Mouse (Mus musculus) liver, embryonic 15.5 days (tissue): Measurements from ENCODE around the gene Rbbp6. TPM values are rescaled to one million over a fixed set of nuclear protein-coding genes. Genes with fewer than 3 reads are reported as not detected.
A peak's percentile ranks its signal among the peaks of the same experiment; 100 is the strongest.

ENCODE experiments used
- ATAC-seq: fragments of 200-750 bp; cut with Nextera tagmentation; 2 replicates; pipeline ENCODE4 v1.8.0; 2017; ENCODE audit warnings: moderate number of reproducible peaks, mild to moderate bottlenecking, moderate library complexity; ENCODE audit not compliant: insufficient read depth
- H3K27ac ChIP-seq: fragments of 300-500 bp; sonication (generic); replicated peaks from 2 replicates; pipeline ENCODE4 v1.5.1; 2015; ENCODE audit warnings: mild to moderate bottlenecking, inconsistent platforms
- H3K27me3 ChIP-seq: fragments of 300-500 bp; sonication (generic); 2 replicates; pipeline ENCODE4 v1.6.1; 2015; ENCODE audit warnings: mild to moderate bottlenecking, inconsistent platforms
- H3K36me3 ChIP-seq: fragments of 300-500 bp; sonication (generic); replicated peaks from 2 replicates; pipeline ENCODE4 v1.6.1; 2015; ENCODE audit warnings: moderate library complexity, mild to moderate bottlenecking, inconsistent platforms
- H3K4me1 ChIP-seq: fragments of 300-500 bp; sonication (generic); replicated peaks from 2 replicates; pipeline ENCODE4 v1.6.1; 2015; ENCODE audit warnings: inconsistent platforms
- H3K4me2 ChIP-seq: fragments of 300-500 bp; sonication (generic); 2 replicates; pipeline ENCODE4 v1.6.1; 2015; ENCODE audit warnings: moderate library complexity, mild to moderate bottlenecking, inconsistent platforms
- H3K4me3 ChIP-seq: fragments of 300-500 bp; sonication (generic); replicated peaks from 2 replicates; pipeline ENCODE4 v1.5.1; 2015; ENCODE audit warnings: mild to moderate bottlenecking, inconsistent platforms
- H3K9ac ChIP-seq: fragments of 300-500 bp; sonication (generic); 2 replicates; pipeline ENCODE4 v1.6.1; 2015; ENCODE audit warnings: moderate library complexity, mild to moderate bottlenecking, inconsistent platforms
- H3K9me3 ChIP-seq: fragments of 300-500 bp; sonication (generic); replicated peaks from 2 replicates; pipeline ENCODE4 v1.6.1; 2016; ENCODE audit warnings: inconsistent platforms
- WGBS: fragments of 180-500 bp; shearing (Covaris S2); methylation state at CpG from one replicate; pipeline ENCODE4 v1.1.7; 2015; ENCODE audit warnings: mixed read lengths; ENCODE audit not compliant: insufficient replicate concordance; 5-methylcytosine and 5-hydroxymethylcytosine counted together
- polyA plus RNA-seq: library from polyadenylated mRNA; unstranded; fragments of >200 nt; fragmentation: Nextera tagmentation; extraction: Ambion mirVana; gene quantifications from 2 replicates; pipeline ENCODE4 v1.2.1, GENCODE M21; 2015

The Rbbp6 gene
- polyA plus RNA-seq, 1 experiment from 2014 or later: 7.7 TPM

- Histone ChIP-seq H3K4me1 (no peaks in the 10 kb centered on the region), H3K27me3 (no peaks in the 10 kb centered on the region), H3K36me3 (no peaks in the 10 kb centered on the region), H3K4me3 (no peak overlapping the region), H3K9me3 (no peaks in the 10 kb centered on the region), H3K27ac (no peak overlapping the region), H3K4me2 (no peak overlapping the region), H3K9ac (no peak overlapping the region)
- 64% methylated on average over 5 of the region's 5 CpGs for WGBS
- ATAC-seq: no peak
Observed at GRCm38 (mm10) chr7:123013466-123013865, 48.0 kb downstream of the Rbbp6 start.

- H3K4me3 ChIP-seq: no peak overlapping the region
- H3K27ac ChIP-seq: no peak overlapping the region
- no peaks in the 10 kb centered on the region for H3K4me1 ChIP-seq
- 59% methylated on average over 7 of the region's 7 CpGs for WGBS
- no peak overlapping the region for H3K4me2 ChIP-seq
- no peaks in the 10 kb centered on the region for H3K36me3 ChIP-seq
- H3K27me3 ChIP-seq: no peaks in the 10 kb centered on the region
- no peaks in the 10 kb centered on the region for H3K9me3 ChIP-seq
- no peak for ATAC-seq
- no peak overlapping the region for H3K9ac ChIP-seq
Observed at GRCm38 (mm10) chr7:123014729-123015128, 49.2 kb downstream of the Rbbp6 start.

- Histone ChIP-seq H3K4me2 (no peak overlapping the region), H3K4me3 (no peak overlapping the region), H3K27ac (no peak overlapping the region), H3K4me1 (no peaks in the 10 kb centered on the region), H3K9ac (no peak overlapping the region), H3K27me3 (no peaks in the 10 kb centered on the region), H3K9me3 (no peaks in the 10 kb centered on the region), H3K36me3 (no peaks in the 10 kb centered on the region)
- no peak for ATAC-seq
- 21% methylated on average over 3 of the region's 3 CpGs for WGBS
Observed at GRCm38 (mm10) chr7:123017627-123018026, 52.1 kb downstream of the Rbbp6 start.

- no peak for ATAC-seq
Observed at GRCm38 (mm10) chr7:123025123-123025522, 59.6 kb downstream of the Rbbp6 start.

GRCm38 (mm10) chr7:123030295-123030694 is 64.8 kb downstream of the Rbbp6 start:
- ATAC-seq: no peak
- 0 out of 2 replicates have a peak overlapping the region, but pooled peaks have one; percentile 2 for H3K4me3 ChIP-seq
- WGBS: 24% methylated on average over 13 of the region's 13 CpGs

More at GRCm38 (mm10) chr7:123025123-123025522, 59.6 kb downstream of the Rbbp6 start:
- Histone ChIP-seq H3K4me2 (no peak overlapping the region), H3K4me3 (no peak overlapping the region), H3K4me1 (no peaks in the 10 kb centered on the region), H3K27me3 (peaks cover 8% of the 10 kb centered on the region; the same call in 1 of the 2 replicates), H3K27ac (no peak overlapping the region), H3K9me3 (no peaks in the 10 kb centered on the region), H3K9ac (no peak overlapping the region), H3K36me3 (no peaks in the 10 kb centered on the region)
- 55% methylated on average over 9 of the region's 9 CpGs for WGBS

GRCm38 (mm10) chr7:123030709-123031181 is 65.3 kb downstream of the Rbbp6 start:
- Histone ChIP-seq H3K4me2 (peak overlapping the region; percentile 53), H3K27ac (no peak overlapping the region), H3K9me3 (no peaks in the 10 kb centered on the region), H3K4me3 (0 out of 2 replicates have a peak overlapping the region, but pooled peaks have one; percentile 2), H3K36me3 (no peaks in the 10 kb centered on the region), H3K4me1 (no peaks in the 10 kb centered on the region), H3K27me3 (peaks cover 17% of the 10 kb centered on the region), H3K9ac (no peak overlapping the region)
- 3% methylated on average over 21 of the region's 21 CpGs for WGBS
- no peak for ATAC-seq

More at GRCm38 (mm10) chr7:123030295-123030694, 64.8 kb downstream of the Rbbp6 start:
- no peak overlapping the region for H3K27ac ChIP-seq
- no peaks in the 10 kb centered on the region for H3K4me1 ChIP-seq
- H3K9ac ChIP-seq: no peak overlapping the region
- H3K36me3 ChIP-seq: no peaks in the 10 kb centered on the region
- H3K9me3 ChIP-seq: no peaks in the 10 kb centered on the region
- peaks cover 17% of the 10 kb centered on the region for H3K27me3 ChIP-seq
- peak overlapping the region; percentile 53 for H3K4me2 ChIP-seq

GRCm38 (mm10) chr7:123031211-123031743 is 65.8 kb downstream of the Rbbp6 start:
- no peak overlapping the region for H3K4me3 ChIP-seq
- no peaks in the 10 kb centered on the region for H3K36me3 ChIP-seq
- 13% methylated on average over 12 of the region's 12 CpGs for WGBS
- no peaks in the 10 kb centered on the region for H3K4me1 ChIP-seq
- no peak for ATAC-seq
- H3K4me2 ChIP-seq: peak overlapping the region; percentile 53
- H3K27me3 ChIP-seq: peaks cover 17% of the 10 kb centered on the region
- no peak overlapping the region for H3K27ac ChIP-seq
- no peaks in the 10 kb centered on the region for H3K9me3 ChIP-seq
- no peak overlapping the region for H3K9ac ChIP-seq

- H3K9me3 ChIP-seq: no peaks in the 10 kb centered on the region
- no peaks in the 10 kb centered on the region for H3K4me1 ChIP-seq
- no peaks in the 10 kb centered on the region for H3K36me3 ChIP-seq
- 62% methylated on average over 8 of the region's 8 CpGs for WGBS
- no peak overlapping the region for H3K9ac ChIP-seq
- H3K4me2 ChIP-seq: no peak overlapping the region
- no peak for ATAC-seq
- H3K4me3 ChIP-seq: no peak overlapping the region
- peaks cover 7% of the 10 kb centered on the region for H3K27me3 ChIP-seq
- H3K27ac ChIP-seq: no peak overlapping the region
Observed at GRCm38 (mm10) chr7:123035314-123035713, 69.8 kb downstream of the Rbbp6 start.

GRCm38 (mm10) chr7:123039302-123039701 is 73.8 kb downstream of the Rbbp6 start:
- Histone ChIP-seq H3K9me3 (no peaks in the 10 kb centered on the region), H3K9ac (no peak overlapping the region), H3K4me3 (no peak overlapping the region), H3K36me3 (no peaks in the 10 kb centered on the region), H3K4me2 (no peak overlapping the region), H3K4me1 (no peaks in the 10 kb centered on the region), H3K27me3 (no peaks in the 10 kb centered on the region), H3K27ac (no peak overlapping the region)
- ATAC-seq: no peak

- no peak for ATAC-seq
- no peak overlapping the region for H3K27ac ChIP-seq
- no peak overlapping the region for H3K4me2 ChIP-seq
- no peaks in the 10 kb centered on the region for H3K9me3 ChIP-seq
- H3K36me3 ChIP-seq: no peaks in the 10 kb centered on the region
- 73% methylated on average over 3 of the region's 3 CpGs for WGBS
- no peak overlapping the region for H3K4me3 ChIP-seq
- no peaks in the 10 kb centered on the region for H3K4me1 ChIP-seq
- no peaks in the 10 kb centered on the region for H3K27me3 ChIP-seq
- H3K9ac ChIP-seq: no peak overlapping the region
Observed at GRCm38 (mm10) chr7:123045146-123045545, 79.7 kb downstream of the Rbbp6 start.

GRCm38 (mm10) chr7:123046473-123047091 is 81.1 kb downstream of the Rbbp6 start:
- Histone ChIP-seq H3K4me1 (no peaks in the 10 kb centered on the region), H3K27me3 (no peaks in the 10 kb centered on the region), H3K4me2 (no peak overlapping the region), H3K9ac (no peak overlapping the region), H3K9me3 (no peaks in the 10 kb centered on the region), H3K36me3 (no peaks in the 10 kb centered on the region), H3K27ac (no peak overlapping the region), H3K4me3 (no peak overlapping the region)
- WGBS: 58% methylated on average over 13 of the region's 13 CpGs
- no peak for ATAC-seq
